Mouse (Mus musculus) spleen, postnatal 10 days (tissue): ENCODE measurements around the gene Nhej1.

Source experiments
- DNase-seq, 2 experiments: peaks; one replicate each; pipeline ENCODE4 v3.0.0; 2021 to 2022; ENCODE audit warnings: low spot score in 2 of 2

The Nhej1 gene

GRCm38 (mm10) chr1:75128641-75129040, 3.6 kb upstream of the Nhej1 start:
- no peak for DNase-seq

GRCm38 (mm10) chr1:75125418-75125817, 418 bp upstream of the Nhej1 start:
- no peak for DNase-seq

GRCm38 (mm10) chr1:75122211-75122610, 2.8 kb downstream of the Nhej1 start:
- DNase-seq = peak in 1 of 2 experiments; percentile 53

- DNase-seq = no peak
Measured at GRCm38 (mm10) chr1:75052091-75052490, 72.9 kb downstream of the Nhej1 start.

- DNase-seq = no peak
Measured at GRCm38 (mm10) chr1:75051428-75051827, 73.6 kb downstream of the Nhej1 start.

GRCm38 (mm10) chr1:75048571-75048970, 76.4 kb downstream of the Nhej1 start:
- DNase-seq = no peak

GRCm38 (mm10) chr1:75048041-75048440, 77.0 kb downstream of the Nhej1 start:
- DNase-seq = no peak

- no peak for DNase-seq
Measured at GRCm38 (mm10) chr1:75040429-75040828, 84.6 kb downstream of the Nhej1 start.

- no peak for DNase-seq
Measured at GRCm38 (mm10) chr1:75032041-75032440, 93.0 kb downstream of the Nhej1 start.

GRCm38 (mm10) chr1:75027061-75027779, 97.8 kb downstream of the Nhej1 start:
- no peak for DNase-seq

- no peak for DNase-seq
Measured at GRCm38 (mm10) chr1:75024419-75025199, 100.4 kb downstream of the Nhej1 start.

GRCm38 (mm10) chr1:75022216-75022615, 102.8 kb downstream of the Nhej1 start:
- no peak for DNase-seq

GRCm38 (mm10) chr1:75016846-75017245, 108.2 kb downstream of the Nhej1 start:
- DNase-seq = peak; percentile 52 to 82

- no peak for DNase-seq
Measured at GRCm38 (mm10) chr1:75015551-75016265, 109.3 kb downstream of the Nhej1 start.

- DNase-seq = no peak
Measured at GRCm38 (mm10) chr1:75014210-75014845, 110.7 kb downstream of the Nhej1 start.

GRCm38 (mm10) chr1:75010817-75011216, 114.2 kb downstream of the Nhej1 start:
- no peak for DNase-seq

GRCm38 (mm10) chr1:75010203-75010602, 114.8 kb downstream of the Nhej1 start:
- DNase-seq = no peak

GRCm38 (mm10) chr1:75006016-75006415, 119.0 kb downstream of the Nhej1 start:
- no peak for DNase-seq

- no peak for DNase-seq
Measured at GRCm38 (mm10) chr1:75001183-75001582, 123.8 kb downstream of the Nhej1 start.

GRCm38 (mm10) chr1:75000496-75000895, 124.5 kb downstream of the Nhej1 start:
- peak; percentile 20 to 59 for DNase-seq

GRCm38 (mm10) chr1:74999173-74999572, 125.8 kb downstream of the Nhej1 start:
- DNase-seq = no peak

- DNase-seq = no peak
Measured at GRCm38 (mm10) chr1:74997231-74997630, 127.8 kb downstream of the Nhej1 start.
